Mouse (Mus musculus) heart, postnatal 4 days (tissue): Measurements from ENCODE around the gene Polr2g. TPM values are rescaled to one million over a fixed set of nuclear protein-coding genes. Genes with fewer than 3 reads are reported as not detected.

Experiments used
- DNase-seq: peaks from one replicate; pipeline ENCODE4 v3.0.0; 2021
- total RNA-seq, 2 experiments: library from RNA; stranded (reverse); gene quantifications; 2 replicates each; pipeline ENCODE4 v1.2.3; 2021

Polr2g gene
- total RNA-seq, 2 experiments from 2014 or later: 71.2 to 80.6 TPM

GRCm38 (mm10) chr19:8757471-8757998, 40.8 kb downstream of the Polr2g start:
- DNase-seq: no peak

DNA sequence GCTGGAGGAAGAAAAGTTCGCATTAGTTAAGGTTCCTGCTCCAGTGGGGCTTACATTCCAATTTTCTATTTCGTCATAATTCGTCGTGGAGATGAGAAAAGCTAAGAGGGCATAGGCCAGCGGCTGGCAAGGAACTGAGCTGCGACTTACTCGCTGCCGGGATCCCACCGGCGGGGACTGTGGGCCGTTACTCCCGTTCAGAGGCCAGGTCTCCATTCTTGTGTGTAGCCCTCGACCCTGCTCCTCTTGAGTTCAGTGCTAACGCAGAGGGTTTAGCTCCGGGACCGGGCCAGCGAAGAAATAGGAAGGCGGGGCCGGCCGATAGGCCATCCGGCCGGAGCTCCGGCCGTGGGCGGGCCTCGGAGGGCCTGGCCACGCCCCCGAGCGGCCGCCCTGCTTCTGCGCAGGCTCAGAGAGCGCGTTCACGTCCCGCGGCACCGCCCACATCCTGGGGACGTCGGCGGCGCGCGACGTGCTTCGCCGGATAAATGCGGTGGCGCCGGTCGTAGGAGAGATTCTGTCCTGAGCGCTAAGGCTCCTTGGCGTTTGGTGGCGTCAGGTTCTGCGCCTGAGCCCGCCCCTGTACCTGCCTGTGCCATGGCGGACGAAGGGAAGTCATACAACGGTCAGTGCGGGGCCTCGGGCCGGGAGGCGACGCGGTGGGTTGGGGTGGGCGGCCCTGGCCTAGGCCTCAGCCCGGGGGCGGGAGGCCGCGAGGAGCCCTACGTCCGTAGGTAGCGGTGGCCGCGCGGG, 41.6 kb downstream of the Polr2g start, which contains the start of gene Nxf1:
TSS of gene Nxf1 (plus strand) at position 439 of the 753 bp plus-strand sequence.
- DNase-seq: peak; percentile 96

DNA sequence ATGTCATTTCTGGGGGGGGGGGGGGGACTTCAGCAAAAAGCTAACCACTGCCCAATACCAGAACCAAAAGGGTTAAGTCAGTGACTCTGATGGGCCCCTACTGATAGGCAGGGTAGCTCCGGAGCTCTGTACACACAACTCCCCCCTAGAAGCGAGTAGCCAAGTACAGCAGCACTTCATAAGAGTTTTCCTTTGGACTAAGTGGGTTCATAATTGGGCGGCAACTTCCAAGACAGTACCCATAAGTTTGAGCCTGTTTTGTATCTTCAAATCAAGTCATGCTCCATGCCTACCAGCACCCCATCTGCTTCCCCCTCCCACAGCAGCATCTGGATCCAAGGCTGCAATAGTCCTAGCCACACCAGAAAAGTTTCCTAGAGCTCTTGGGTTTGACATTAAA, 42.7 kb downstream of the Polr2g start:
- DNase-seq: no peak

DNA sequence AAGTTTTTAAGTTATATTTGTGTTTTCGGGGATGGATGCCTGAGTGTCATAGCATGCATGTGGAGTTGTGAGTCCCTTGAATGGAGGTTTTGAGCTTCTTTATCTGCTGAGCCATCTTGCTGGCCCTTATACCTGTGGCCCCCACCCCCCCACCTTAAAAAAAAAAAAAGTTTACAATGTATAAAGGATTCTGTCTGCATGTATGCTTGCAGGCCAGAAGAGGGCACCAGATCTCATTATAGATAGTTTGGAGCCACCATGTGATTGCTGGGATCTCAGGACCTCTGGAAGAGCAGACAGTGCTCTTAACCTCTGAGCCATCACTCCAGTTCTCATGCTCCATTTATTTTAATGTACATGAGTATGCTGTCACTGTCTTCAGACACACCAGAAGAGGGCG, 51.0 kb downstream of the Polr2g start:
- no peak for DNase-seq

GRCm38 (mm10) chr19:8745382-8745781, 53.0 kb downstream of the Polr2g start:
- DNase-seq: no peak

Other genes with a start within 250 kb of the Polr2g start
- not detected for gene Slc22a8, start 207.3 kb downstream of the Polr2g start, total RNA-seq
- not detected for gene Slc22a6, start 180.5 kb downstream of the Polr2g start, total RNA-seq
- gene Chrm1, start 134.8 kb downstream of the Polr2g start, total RNA-seq: not detected
- gene Slc3a2, start 75.2 kb downstream of the Polr2g start, total RNA-seq: 10 to 100 TPM; 62.4 to 66.3 TPM
- 10 to 100 TPM; 30.3 to 31.1 TPM for gene Wdr74, start 62.8 kb downstream of the Polr2g start, total RNA-seq
- not detected for gene 1700092M07Rik, start 57.9 kb downstream of the Polr2g start, total RNA-seq
- gene Stx5a, start 57.2 kb downstream of the Polr2g start, total RNA-seq: 10 to 100 TPM; 43.4 to 48.5 TPM
- 10 to 100 TPM; 82.1 to 86.1 TPM for gene Nxf1, start 41.5 kb downstream of the Polr2g start, total RNA-seq
- gene Tmem223, start 27.6 kb downstream of the Polr2g start, total RNA-seq: 100 to 1,000 TPM; 121 to 133 TPM
- gene Tmem179b, start 24.1 kb downstream of the Polr2g start, total RNA-seq: 10 to 100 TPM; 16.6 to 17.1 TPM
- 10 to 100 TPM; 12.1 to 12.5 TPM for gene Taf6l, start 12.2 kb downstream of the Polr2g start, total RNA-seq
- gene Zbtb3, start 4.0 kb upstream of the Polr2g start, total RNA-seq: 1 to 10 TPM; 2.4 to 2.5 TPM
- 10 to 100 TPM; 20.9 to 22.8 TPM for gene Ttc9c, start 20.8 kb upstream of the Polr2g start, total RNA-seq
- gene Hnrnpul2, start 21.4 kb upstream of the Polr2g start, total RNA-seq: 10 to 100 TPM; 53.5 to 56.0 TPM
- gene AC129217.1, start 31.2 kb upstream of the Polr2g start, total RNA-seq: not detected
- 10 to 100 TPM; 26.2 to 27.5 TPM for gene Bscl2, start 38.9 kb upstream of the Polr2g start, total RNA-seq
- gene Gng3, start 40.6 kb upstream of the Polr2g start, total RNA-seq: under 1 TPM in 1 of 2 experiments, not detected in 1; 0.16 TPM
- gene Lrrn4cl, start 52.2 kb upstream of the Polr2g start, total RNA-seq: 1 to 10 TPM; 2.4 to 2.5 TPM
- gene Ubxn1, start 72.9 kb upstream of the Polr2g start, total RNA-seq: 100 to 1,000 TPM; 112 to 125 TPM
- 10 to 100 TPM; 39.4 to 41.2 TPM for gene Uqcc3, start 82.3 kb upstream of the Polr2g start, total RNA-seq
- gene Lbhd1, start 85.2 kb upstream of the Polr2g start, total RNA-seq: 1 to 10 TPM; 2.1 to 5.6 TPM
- gene Gm49403, start 85.4 kb upstream of the Polr2g start, total RNA-seq: not detected
- 10 to 100 TPM; 23.7 to 24.9 TPM for gene 1810009A15Rik, start 90.3 kb upstream of the Polr2g start, total RNA-seq
- gene Gm49416, start 90.3 kb upstream of the Polr2g start, total RNA-seq: 1 to 10 TPM; 2.3 to 3.6 TPM
- 10 to 100 TPM; 16.3 to 17.1 TPM for gene Ints5, start 94.4 kb upstream of the Polr2g start, total RNA-seq
- gene Ganab, start 99.5 kb upstream of the Polr2g start, total RNA-seq: 10 to 100 TPM; 80.9 to 83.7 TPM
- 10 to 100 TPM; 36.0 to 38.0 TPM for gene B3gat3, start 121.8 kb upstream of the Polr2g start, total RNA-seq
- 1 to 10 TPM; 3.1 to 3.2 TPM for gene Rom1, start 130.8 kb upstream of the Polr2g start, total RNA-seq
- 10 to 100 TPM; 15.4 to 16.6 TPM for gene Eml3, start 131.0 kb upstream of the Polr2g start, total RNA-seq
- gene Mta2, start 143.3 kb upstream of the Polr2g start, total RNA-seq: 10 to 100 TPM; 62.5 to 63.8 TPM
- gene Tut1, start 155.3 kb upstream of the Polr2g start, total RNA-seq: 1 to 10 TPM; 8.3 to 9.6 TPM
- 100 to 1,000 TPM; 357 to 371 TPM for gene Eef1g, start 168.5 kb upstream of the Polr2g start, total RNA-seq
- gene Ahnak, start 190.7 kb upstream of the Polr2g start, total RNA-seq: 100 to 1,000 TPM; 303 to 328 TPM